Mouse (Mus musculus): ENCODE measurements around the gene Psma2.

DNA sequence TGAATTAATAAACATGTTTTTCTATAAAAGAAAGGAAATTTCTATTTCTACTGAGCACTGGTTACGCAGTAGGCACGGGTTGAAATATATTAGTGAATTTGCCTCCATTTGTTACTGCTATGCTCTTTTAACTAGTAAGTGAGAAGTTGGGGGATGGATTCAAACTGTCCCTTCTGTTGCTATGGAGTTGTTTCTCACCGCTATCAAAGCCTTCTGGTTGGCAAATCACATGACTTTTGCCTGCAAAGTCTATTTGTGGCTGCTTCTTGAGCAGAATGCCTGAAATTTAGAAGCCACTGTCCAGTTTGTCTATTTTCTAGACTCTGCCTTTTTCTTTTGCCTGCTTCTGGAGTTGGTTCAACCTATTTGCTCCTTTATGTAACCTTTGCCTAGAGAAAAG lies 32.6 kb upstream of the Psma2 start:
- TF ChIP-seq GATA1 (IDR thresholded peaks at IDR 0.05; ENCODE audit: borderline replicate concordance, low read length) (no peak), FLI1 (IDR thresholded peaks at IDR 0.05; ENCODE audit: low read length) (no peak)
